Mouse (Mus musculus) right cerebral cortex, postnatal 14 days (tissue): ENCODE results near the gene Itga2b.
"Not testable (repeated sequence)": the region's sequence is repeated elsewhere in the genome, so short reads cannot be mapped to it uniquely, and the experiment has no call there.

Experiments
- DNase-seq: peaks from one replicate; pipeline ENCODE4 v3.0.0; 2022

Itga2b gene

DNA sequence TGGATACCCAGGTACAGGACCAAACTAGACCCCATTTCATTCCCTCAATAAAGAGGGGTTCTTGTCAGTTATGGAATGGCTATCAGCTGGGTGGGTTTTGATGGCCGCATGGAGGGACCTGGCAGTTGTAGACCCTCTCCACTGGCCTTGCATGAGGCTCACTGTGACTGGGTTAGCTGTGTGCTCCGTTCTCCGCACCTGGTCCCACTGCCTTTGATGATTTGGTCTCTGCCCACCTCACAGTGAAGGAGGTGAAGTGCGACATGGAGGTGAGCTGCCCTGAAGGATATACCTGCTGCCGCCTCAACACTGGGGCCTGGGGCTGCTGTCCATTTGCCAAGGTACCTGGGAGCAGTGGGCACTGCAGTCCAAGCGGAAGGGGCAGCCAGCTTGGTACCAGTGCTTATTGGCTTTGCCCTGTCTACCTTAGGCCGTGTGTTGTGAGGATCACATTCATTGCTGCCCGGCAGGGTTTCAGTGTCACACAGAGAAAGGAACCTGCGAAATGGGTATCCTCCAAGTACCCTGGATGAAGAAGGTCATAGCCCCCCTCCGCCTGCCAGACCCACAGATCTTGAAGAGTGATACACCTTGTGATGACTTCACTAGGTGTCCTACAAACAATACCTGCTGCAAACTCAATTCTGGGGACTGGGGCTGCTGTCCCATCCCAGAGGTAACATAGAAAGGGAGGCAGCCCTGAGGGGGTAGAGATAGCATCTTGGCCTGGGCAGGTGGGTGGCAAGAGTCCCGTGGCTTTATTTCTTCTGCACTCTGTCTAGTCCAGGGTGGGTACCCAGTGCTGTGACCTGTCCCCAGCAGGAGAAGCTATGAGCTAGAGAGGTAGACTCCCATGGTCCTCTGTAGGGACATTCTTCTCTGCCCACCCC, 34.9 kb downstream of the Itga2b start:
- no peak for DNase-seq

GRCm38 (mm10) chr11:102434406-102434805, 35.5 kb downstream of the Itga2b start:
- DNase-seq = peak; percentile 91

DNA sequence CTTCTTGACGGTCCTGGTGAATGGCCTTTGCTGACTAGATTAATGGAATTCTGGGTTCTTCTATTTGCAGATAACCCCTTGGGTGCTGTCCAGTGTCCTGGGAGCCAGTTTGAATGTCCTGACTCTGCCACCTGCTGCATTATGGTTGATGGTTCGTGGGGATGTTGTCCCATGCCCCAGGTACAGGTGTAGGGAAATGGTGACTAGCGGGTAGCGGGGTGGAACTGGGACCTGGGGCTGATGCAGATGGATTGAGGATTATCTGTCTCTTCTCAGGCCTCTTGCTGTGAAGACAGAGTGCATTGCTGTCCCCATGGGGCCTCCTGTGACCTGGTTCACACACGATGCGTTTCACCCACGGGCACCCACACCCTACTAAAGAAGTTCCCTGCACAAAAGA, 36.1 kb downstream of the Itga2b start:
- DNase-seq = no peak

- DNase-seq = no peak
Measured at GRCm38 (mm10) chr11:102432896-102433295, 37.0 kb downstream of the Itga2b start.

GRCm38 (mm10) chr11:102432115-102432843, 37.6 kb downstream of the Itga2b start:
- DNase-seq = no peak

GRCm38 (mm10) chr11:102431728-102432114, 38.2 kb downstream of the Itga2b start:
- DNase-seq = no peak

DNA sequence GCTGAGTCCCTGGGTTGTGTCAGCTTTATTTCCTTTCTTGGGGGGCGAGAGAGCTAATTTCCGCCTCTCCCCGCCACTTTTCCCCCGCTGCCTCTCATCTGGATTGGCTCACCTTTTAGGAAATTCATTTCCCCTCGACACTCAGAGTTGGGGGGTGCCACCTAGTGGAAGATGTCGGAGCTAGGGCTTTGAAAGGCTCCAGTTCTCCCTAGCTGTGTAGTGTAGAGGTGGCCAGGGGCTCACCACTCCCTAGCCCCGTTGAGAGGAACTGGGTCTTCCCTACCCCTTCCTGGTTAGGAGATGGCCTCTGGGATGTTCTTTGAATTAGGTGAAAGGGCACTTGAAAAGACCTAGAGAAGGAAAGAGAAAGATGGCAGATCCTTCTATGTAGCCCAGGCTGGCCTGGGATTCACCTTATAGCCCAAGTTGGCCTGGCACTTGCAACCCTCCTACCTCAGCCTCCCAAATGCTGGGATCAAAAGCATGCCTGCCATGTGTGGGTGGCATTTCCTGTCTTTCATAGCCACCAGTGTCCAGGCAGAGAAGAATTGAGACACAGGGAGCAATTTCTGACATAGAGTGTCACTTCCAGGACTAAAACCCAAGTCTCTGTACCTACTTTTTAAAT, 38.8 kb downstream of the Itga2b start:
- peak; percentile 84 for DNase-seq

GRCm38 (mm10) chr11:102430121-102431017, 39.6 kb downstream of the Itga2b start, which contains the start of gene Grn:
Gene Grn, plus strand, starts transcription at chr11:102430315.
- DNase-seq = peak; percentile 79

GRCm38 (mm10) chr11:102429551-102429950, 40.4 kb downstream of the Itga2b start:
- no peak for DNase-seq

DNA sequence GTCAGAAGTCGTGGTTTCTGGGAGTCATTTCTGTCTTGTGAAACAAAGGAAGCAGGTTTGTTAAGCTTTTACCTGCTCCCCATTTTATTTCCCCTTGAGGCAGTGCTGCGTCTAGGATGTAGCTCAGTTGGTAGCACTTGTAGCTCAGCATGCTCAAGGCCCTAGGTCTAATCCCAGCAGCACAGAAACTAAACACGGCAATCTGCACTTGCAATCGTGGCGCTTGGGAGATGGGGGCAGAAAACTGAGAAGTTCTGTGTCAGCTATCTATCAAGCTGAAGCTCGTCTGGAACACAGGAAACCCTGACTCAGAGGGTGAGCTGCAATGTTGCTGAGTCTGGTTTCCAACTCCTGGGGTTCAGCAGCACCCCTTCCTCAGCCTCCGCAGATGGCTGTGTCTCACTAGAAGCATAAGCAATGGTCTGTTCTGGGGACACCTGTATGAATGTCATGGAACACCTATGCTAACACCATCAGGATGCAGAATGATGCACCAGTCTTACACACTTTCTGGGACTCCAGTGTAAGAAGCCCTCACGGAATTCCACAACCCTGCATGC, 40.9 kb downstream of the Itga2b start:
- DNase-seq = no peak

GRCm38 (mm10) chr11:102425555-102426316, 44.2 kb downstream of the Itga2b start:
- no peak for DNase-seq

- no peak for DNase-seq
Measured at GRCm38 (mm10) chr11:102424666-102425065, 45.3 kb downstream of the Itga2b start.

DNA sequence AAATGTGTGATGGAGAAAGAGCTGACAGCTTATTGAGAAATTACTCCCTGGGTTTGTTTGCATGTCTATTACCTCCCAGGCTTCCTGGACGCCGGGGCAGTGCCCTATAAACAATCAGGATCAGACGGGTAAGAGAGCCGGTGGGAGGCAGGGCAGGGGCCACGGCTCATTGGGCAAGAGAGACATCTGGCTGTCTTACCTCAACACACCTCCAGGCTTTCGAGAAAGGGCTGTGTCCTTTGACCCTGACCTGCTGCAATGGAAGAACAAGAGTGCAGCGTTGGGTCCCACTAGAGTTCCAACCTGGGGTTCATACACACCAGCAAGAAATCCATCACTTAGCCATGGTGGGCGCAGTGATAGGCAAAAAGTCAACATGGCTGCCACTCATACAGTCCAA, 48.4 kb downstream of the Itga2b start:
- no peak for DNase-seq

DNA sequence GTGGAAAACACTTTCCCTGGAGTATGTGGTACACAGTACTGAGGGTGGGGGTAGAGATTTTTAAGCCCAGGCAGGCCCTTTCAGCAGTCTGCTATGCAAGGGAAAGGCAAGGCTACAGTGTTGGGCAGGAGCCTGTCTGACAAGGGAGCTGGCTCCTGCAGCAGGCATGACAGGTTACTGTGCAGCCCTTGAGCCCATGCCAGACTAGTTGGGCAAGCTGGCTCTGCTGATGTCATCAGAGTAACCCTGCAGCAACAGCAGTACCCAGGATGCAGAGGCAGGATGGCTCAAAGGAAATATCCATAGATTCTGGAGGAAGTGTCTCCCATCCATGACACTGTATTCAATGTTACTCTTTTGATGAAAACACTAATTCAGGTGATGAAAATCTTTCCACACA, 51.0 kb downstream of the Itga2b start:
- DNase-seq = no peak

DNA sequence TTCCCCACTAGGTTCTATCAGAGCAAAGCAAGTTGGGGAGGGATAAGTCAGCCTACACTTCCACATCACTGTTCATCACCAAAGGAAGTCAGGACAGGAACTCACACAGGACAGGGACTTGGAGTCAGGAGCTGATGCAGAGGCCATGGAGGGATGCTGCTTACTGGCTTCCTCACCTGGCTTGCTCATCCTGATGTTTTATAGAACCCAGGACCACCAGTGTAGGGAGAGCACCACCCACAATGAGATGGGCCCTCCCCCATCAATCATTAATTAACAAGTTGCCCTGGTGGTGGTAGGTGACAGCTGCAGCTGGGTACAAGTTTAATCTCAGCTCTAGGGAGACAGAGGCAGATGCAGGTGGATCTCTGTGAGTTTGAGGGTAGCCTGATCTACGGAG, 52.8 kb downstream of the Itga2b start:
- no peak for DNase-seq

DNA sequence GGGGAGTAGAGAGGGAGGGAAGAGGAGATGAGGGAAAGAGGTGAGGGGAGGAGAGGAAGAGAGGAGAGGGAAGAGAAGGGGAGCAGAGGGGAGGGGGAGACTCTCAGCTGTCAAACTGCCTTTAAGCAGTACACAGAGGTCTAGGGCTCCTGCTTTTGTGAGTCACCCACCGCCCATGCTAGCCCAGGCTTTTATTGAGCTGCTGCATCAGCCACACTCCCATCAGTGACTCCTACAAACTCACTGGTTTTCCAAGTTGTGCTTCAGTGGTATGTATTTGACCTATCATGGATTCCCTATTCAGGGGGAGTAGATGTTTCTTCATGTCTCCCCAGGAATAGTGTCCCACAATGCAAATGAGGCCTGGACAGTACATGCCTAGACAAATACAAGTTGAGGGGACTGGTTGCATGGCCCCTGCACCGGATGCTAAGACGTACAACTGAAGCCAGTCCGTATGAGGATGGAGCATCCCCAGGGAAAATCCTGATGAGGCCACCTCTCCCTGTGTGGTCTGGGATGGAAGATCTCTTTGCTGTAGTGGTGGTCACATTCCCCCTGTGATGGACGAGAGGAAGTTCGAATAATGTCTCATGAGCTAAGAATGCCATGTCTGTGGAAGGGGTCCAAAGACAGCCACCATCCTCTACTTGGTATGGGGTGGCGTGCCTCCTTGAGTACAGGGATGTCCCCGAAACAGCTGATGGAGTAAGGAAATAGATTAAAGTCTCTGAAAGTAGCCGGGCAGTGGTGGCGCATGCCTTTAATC, 54.7 kb downstream of the Itga2b start:
- DNase-seq = no peak

- DNase-seq = no peak
Measured at GRCm38 (mm10) chr11:102413059-102413458, 56.9 kb downstream of the Itga2b start.

DNA sequence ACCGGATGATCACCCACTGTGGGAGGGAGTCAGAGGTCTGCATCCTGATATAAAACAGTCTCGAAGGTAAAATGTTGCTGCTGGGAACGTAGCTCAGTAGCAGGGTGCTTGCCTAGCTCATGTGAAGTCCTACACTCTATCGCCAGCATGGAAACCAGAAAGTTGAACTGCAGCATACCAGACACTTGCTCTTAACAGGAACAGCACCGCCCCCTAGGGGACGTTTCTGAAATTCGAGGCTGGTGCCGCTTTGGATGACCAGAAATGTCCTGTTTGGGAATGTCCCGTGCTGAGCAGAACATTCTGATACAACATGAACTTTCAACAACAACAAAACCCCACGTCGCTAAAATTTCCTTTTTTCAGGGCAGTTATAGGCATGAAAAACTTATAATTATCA, 58.2 kb downstream of the Itga2b start:
- peak; percentile 91 for DNase-seq

- DNase-seq = no peak
Measured at GRCm38 (mm10) chr11:102411061-102411460, 58.9 kb downstream of the Itga2b start.

DNA sequence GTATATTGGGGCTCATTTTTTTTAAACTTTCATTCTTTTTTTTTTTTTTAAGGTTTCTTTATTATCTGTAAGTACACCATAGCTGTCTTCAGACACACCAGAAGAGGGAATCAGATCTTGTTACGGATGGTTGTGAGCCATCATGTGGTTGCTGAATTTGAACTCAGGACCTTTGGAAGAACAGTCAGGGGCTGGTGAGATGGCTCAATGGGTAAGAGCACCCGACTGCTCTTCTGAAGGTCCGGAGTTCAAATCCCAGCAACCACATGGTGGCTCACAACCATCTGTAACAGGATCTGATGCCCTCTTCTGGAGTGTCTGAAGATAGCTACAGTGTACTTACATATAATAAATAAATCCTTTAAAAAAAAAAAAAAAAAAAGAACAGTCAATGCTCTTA, 59.6 kb downstream of the Itga2b start:
- DNase-seq = not testable (repeated sequence)
